Mouse (Mus musculus): ENCODE data around the gene Hacd1.

Hacd1 gene

GRCm38 (mm10) chr2:14005121-14005520 lies 50.8 kb downstream of the Hacd1 start:
- DNase-seq (ENCODE audit: low spot score in 2 of 2): no peak

- no peak for DNase-seq (ENCODE audit: low spot score in 2 of 2)
Measured at GRCm38 (mm10) chr2:13960136-13960535, 95.8 kb downstream of the Hacd1 start.

GRCm38 (mm10) chr2:13956463-13956862 lies 99.5 kb downstream of the Hacd1 start:
- DNase-seq (ENCODE audit: low spot score in 2 of 2): no peak

GRCm38 (mm10) chr2:13938118-13938517 lies 117.8 kb downstream of the Hacd1 start:
- DNase-seq (ENCODE audit: low spot score in 2 of 2): no peak

- DNase-seq (ENCODE audit: low spot score in 2 of 2): no peak
Measured at GRCm38 (mm10) chr2:13935343-13935742, 120.6 kb downstream of the Hacd1 start.

- no peak for DNase-seq (ENCODE audit: low spot score in 2 of 2)
Measured at GRCm38 (mm10) chr2:13932253-13932652, 123.7 kb downstream of the Hacd1 start.

GRCm38 (mm10) chr2:13930724-13931123 lies 125.2 kb downstream of the Hacd1 start:
- no peak for DNase-seq (ENCODE audit: low spot score in 2 of 2)

- DNase-seq (ENCODE audit: low spot score in 2 of 2): no peak
Measured at GRCm38 (mm10) chr2:13888568-13888967, 167.4 kb downstream of the Hacd1 start.

GRCm38 (mm10) chr2:13857461-13857860 lies 198.5 kb downstream of the Hacd1 start:
- no peak for DNase-seq (ENCODE audit: low spot score in 2 of 2)

- DNase-seq (ENCODE audit: low spot score in 2 of 2): peak in 1 of 2 experiments; percentile 9
Measured at GRCm38 (mm10) chr2:13855510-13855909, 200.4 kb downstream of the Hacd1 start.

GRCm38 (mm10) chr2:13836310-13836709 lies 219.6 kb downstream of the Hacd1 start:
- no peak for DNase-seq (ENCODE audit: low spot score in 2 of 2)

- DNase-seq (ENCODE audit: low spot score in 2 of 2): no peak
Measured at GRCm38 (mm10) chr2:13834989-13835388, 220.9 kb downstream of the Hacd1 start.

- DNase-seq (ENCODE audit: low spot score in 2 of 2): no peak
Measured at GRCm38 (mm10) chr2:13816645-13817044, 239.3 kb downstream of the Hacd1 start.

- DNase-seq (ENCODE audit: low spot score in 2 of 2): no peak
Measured at GRCm38 (mm10) chr2:13808593-13808992, 247.3 kb downstream of the Hacd1 start.

- no peak for DNase-seq (ENCODE audit: low spot score in 2 of 2)
Measured at GRCm38 (mm10) chr2:13808008-13808407, 247.9 kb downstream of the Hacd1 start.

GRCm38 (mm10) chr2:13806120-13806519 lies 249.8 kb downstream of the Hacd1 start:
- no peak for DNase-seq (ENCODE audit: low spot score in 2 of 2)

- no peak for DNase-seq (ENCODE audit: low spot score in 2 of 2)
Measured at GRCm38 (mm10) chr2:13800639-13801038, 255.3 kb downstream of the Hacd1 start.
